Mouse (Mus musculus) bone marrow, adult 2 months (tissue): Measurements from ENCODE around the gene Mthfd1.

Experiments used
- CTCF ChIP-seq: fragments of 200-500 bp; IDR thresholded peaks from 2 replicates; pipeline ENCODE4 v1.5.1; 2011; ENCODE audit warnings: low read length, control low read depth; ENCODE audit not compliant: control insufficient read depth, insufficient read depth
- POLR2A ChIP-seq: fragments of 200-500 bp; IDR thresholded peaks from 2 replicates; pipeline ENCODE4 v1.6.1; 2011; ENCODE audit warnings: low read depth, mild to moderate bottlenecking, control low read depth, low read length, borderline replicate concordance; ENCODE audit not compliant: control insufficient read depth

DNA sequence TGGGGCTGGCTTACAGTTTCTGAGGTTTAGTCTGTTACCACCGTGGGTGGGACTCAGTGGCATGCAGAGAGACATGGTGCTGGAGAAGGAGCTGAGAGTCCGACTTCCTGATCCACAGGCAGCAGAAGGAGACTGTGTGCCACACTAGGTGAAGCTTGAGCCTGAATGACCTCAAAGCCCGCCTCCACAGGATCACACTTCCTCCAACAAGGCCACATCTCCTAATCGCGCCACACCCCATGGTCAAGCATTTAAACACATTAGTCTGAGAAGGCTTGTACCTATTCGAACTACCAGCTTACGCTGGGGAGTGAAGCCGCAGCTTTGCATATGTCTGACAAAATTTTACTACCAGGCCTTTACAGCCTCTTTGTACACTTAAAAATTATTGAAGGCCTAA, 50.0 kb downstream of the Mthfd1 start:
- no peak for TF ChIP-seq CTCF
- no peak for TF ChIP-seq POLR2A
